Mouse (Mus musculus) cerebellum, postnatal 10 days (tissue): Measurements from ENCODE around the gene Ctc1.

Experiments
- DNase-seq, 2 experiments: peaks; one replicate each; pipeline ENCODE4 v3.0.0; 2021; ENCODE audit warnings: mixed read lengths in 2 of 2

Gene Ctc1

DNA sequence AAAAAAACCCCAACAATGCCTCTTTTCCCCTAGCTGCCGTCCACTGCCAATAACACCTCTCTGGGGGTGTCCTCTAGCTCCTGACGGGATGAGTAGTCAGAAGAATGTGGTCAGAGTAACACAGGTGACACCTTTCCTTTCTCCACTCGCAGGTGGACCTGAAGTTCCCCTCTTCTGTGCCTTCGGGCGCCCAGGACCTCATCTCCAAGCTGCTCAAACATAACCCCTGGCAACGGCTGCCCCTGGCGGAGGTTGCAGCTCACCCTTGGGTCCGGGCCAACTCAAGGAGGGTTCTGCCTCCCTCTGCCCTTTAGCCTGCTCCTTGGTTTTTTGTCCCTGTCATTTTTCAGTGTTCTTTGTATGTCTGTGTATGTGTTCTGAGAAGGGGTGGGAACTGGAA is 35.0 kb downstream of the Ctc1 start:
- DNase-seq = peak in 1 of 2 experiments; percentile 42

GRCm38 (mm10) chr11:69051771-69052170 is 36.1 kb downstream of the Ctc1 start:
- DNase-seq = no peak

DNA sequence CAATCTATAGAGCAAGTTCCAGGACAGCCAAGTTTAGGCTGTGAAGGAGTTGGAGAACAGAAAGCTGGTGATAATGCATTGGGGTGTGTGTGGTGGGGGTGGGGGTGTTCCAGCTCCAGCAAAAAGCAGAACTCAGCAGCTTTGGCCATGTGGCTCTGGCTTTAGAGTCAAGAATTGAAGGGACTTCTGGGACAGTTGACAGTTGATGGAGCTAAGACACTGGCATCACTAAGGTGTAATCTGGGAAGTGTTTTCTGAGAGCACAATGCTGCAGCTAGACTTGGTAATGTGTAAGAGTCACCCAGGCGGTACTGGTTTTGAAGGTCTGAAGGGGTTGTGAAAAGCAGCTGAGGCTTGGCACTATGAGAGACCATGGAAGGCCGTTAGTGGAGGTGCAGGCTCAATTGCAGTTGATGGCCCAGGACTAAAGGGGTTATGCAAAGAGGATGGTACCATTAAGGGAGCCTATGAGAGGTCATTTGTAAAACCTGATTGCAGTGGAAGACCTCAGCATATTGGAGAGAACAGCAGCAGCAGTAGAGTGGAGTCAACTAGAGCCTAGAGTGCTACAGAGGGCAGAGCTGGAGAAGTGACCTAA is 37.2 kb downstream of the Ctc1 start:
- DNase-seq = no peak

- DNase-seq = no peak
Observed at GRCm38 (mm10) chr11:69053848-69054247, 38.1 kb downstream of the Ctc1 start.

- no peak for DNase-seq
Observed at GRCm38 (mm10) chr11:69058265-69058664, 42.6 kb downstream of the Ctc1 start.

DNA sequence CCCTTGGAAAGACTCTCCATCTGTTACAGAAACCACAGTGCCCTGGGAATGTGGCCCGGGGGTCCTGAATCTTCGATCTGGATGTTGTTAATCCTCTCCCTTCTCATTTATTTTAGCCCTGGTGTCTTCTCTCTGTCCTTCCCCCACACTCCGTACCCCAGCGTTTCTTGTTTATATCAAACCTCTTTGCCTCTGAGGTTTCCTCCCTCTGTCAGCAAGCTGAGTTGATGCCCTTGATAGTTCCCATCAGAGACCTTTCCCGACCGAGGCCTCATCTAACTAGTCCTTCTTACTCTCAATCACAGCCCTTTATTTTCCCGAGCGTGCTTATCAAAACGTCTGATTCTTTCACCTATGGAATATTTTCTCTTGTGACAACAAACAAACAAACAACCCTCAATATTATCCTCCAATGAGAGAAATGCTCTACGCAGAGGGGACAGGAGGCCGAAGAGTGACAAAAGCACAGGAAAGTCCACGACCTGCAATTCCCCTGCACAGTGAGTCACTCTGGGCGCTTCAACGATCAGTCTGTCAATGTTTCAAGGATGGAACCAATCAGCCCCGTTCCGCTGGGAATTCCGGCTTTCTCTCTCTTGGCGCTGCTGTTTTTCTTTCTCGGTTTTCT is 43.1 kb downstream of the Ctc1 start:
- DNase-seq = peak in 1 of 2 experiments; percentile 19

- DNase-seq = peak; percentile 96 to 97
Observed at GRCm38 (mm10) chr11:69059357-69059974, 43.8 kb downstream of the Ctc1 start, which contains the start of gene Borcs6. Gene Borcs6 (plus strand): TSS chr11:69059717.

GRCm38 (mm10) chr11:69059975-69060411 is 44.3 kb downstream of the Ctc1 start:
- DNase-seq = peak; percentile 69 to 78

DNA sequence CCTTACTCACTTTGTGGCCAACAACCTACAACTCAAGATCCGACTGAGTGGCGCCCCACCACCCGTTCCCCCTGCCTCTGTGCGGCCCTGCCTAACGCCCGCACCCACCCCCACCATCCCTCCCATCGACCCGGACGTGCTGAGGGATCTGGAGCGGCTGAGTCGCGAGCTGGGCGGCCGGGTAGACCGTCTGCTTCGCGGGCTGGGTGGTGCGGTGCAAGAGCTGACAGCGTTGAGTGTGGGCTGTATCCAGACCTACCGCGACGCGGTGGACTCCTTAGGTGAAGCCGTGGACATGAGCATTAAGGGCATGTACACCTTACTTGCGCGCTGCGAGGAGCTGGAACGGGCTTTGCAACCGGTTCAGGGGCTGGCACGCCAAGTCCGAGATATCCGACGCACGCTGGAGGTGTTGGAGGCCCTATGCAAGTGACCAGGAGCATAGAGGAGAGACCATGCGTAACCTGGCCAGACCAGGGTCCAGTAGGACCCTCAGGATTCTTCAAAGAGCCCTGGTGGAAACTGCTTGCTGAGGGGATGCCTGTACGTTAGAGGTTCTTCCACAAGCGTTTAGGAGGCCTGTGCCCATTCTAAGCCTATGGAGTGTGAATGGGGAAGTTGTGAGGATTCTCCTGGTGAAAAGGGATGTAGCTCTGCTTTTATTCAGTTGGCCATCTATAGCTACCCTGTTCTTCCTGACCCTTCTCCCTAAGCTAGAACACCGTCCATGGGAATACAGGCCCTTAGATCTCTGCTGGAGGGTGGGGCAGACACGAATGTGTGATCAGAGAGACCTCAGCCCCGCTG is 44.9 kb downstream of the Ctc1 start:
- DNase-seq = peak; percentile 37 to 58

DNA sequence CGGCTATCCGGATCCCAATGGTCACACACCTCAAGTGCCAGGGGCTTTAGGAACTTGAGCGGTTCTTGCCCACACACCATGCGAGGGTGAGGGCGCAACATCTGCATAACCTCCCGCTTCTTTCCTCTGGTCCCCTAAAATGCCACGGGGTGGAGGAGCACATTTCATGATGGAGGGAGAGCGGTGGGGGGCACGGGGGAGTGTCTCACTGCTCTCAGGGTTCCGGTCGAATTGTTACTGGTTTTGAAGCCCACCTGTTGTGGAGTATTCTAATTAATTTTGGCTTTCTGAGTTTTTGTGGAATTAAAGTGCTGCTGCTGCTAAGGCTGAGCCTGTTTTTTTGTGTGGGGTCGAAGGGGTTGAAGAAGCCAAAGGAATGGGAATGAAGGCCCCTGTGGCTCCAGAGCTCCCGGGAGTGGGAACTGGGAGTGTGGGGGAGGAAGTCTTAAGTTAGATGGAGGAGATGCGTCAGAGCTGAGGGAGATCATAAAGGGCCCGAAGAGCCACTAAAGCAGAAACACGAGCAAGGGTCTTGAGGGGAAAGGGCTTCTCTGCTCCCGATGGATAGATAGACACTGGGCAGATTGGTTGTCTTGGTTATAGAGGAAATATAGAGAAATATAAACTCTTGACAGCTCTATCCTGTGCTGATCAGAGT is 45.7 kb downstream of the Ctc1 start:
- peak; percentile 36 to 45 for DNase-seq

GRCm38 (mm10) chr11:69062194-69062760 is 46.6 kb downstream of the Ctc1 start:
- DNase-seq = peak; percentile 86

DNA sequence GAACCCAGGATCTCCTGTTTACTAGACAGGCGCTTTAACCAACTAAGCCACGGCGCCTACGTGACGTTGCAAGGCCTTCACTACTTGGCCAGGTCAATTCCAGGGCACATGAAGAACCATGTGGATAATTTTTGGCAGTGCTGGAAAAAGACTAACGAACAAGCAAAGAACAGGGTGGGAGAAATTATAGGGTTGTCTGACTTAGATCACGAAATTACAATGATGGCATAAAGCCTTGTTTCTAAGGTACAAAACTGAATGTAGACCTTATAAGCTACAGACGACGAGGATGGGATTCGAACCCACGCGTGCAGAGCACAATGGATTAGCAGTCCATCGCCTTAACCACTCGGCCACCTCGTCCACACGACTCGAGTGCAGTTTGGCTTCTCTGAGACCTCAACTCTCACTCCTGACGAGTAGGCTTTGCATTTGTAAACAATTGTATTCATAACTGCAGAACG is 47.1 kb downstream of the Ctc1 start:
- peak; percentile 96 to 97 for DNase-seq

- DNase-seq = peak; percentile 95 to 98
Observed at GRCm38 (mm10) chr11:69063413-69064201, 47.9 kb downstream of the Ctc1 start.

DNA sequence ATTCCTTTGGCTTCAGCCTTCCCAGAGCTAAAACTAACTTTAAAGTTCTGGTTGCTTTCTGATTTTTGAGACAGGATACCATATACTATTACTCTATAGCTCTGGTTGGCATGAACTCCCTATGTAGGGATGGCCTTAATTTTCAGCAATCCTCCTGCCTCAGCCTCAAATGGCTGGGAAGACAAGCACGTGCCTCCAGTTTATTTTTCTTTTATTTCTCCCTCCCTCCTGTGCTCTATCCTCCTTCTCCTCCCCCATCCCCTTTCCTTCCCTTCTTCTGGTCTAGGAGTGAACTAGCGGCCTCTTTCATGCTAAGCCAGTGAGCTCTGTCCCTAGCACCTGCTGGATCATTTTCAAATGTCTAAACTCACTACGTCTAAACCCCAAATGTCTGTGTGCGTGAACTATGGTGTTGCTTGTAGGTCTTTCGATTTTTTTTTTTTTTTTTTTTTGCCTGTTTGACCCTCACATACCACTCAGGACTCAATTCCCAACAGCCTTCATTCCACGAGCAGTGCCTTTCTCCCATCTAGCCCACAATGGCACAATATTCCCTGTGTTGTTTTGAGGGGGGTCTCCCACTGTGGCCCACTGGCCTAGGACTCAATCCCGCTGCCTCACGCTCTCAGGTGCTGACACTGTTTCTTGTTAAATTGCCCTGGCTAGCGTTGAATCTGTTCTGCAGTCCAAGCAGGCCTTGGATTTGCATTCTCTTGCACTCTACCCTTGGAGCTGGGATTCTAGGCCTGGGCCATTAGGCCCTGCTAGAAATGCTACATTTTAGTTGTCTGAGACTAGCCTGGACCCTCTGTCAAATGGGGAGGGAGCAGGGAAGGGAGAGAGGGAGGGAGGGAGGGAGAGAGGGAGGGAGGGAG is 48.8 kb downstream of the Ctc1 start:
- DNase-seq = no peak

DNA sequence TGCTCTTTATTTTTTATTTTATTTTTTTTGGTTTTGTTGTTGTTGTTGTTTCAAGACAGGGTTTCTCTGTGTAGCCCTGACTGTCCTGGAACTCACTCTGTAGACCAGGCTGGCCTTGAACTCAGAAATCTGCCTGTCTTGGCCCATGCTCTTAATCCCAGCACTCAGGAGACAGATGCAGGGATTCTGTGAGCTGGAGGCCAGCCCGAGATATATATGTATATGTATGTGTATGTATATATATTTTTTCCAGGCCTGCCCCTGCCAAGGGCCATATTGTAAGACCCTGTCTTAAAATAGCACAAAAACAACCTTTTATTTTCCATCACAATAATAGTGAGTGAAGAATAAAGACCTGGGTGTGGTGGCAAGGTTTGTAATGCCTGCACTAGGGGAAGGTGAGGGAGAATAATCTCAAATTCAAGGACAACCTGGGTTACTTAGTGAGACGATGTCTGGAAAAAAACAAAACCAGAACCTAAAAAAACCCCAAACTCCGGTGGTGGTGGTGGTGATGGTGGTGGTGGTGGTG is 49.7 kb downstream of the Ctc1 start:
- DNase-seq = no peak

GRCm38 (mm10) chr11:69066163-69066861 is 50.6 kb downstream of the Ctc1 start:
- peak; percentile 66 to 72 for DNase-seq

GRCm38 (mm10) chr11:69066956-69067355 is 51.2 kb downstream of the Ctc1 start:
- peak; percentile 94 for DNase-seq

- no peak for DNase-seq
Observed at GRCm38 (mm10) chr11:69067601-69068000, 51.9 kb downstream of the Ctc1 start.

DNA sequence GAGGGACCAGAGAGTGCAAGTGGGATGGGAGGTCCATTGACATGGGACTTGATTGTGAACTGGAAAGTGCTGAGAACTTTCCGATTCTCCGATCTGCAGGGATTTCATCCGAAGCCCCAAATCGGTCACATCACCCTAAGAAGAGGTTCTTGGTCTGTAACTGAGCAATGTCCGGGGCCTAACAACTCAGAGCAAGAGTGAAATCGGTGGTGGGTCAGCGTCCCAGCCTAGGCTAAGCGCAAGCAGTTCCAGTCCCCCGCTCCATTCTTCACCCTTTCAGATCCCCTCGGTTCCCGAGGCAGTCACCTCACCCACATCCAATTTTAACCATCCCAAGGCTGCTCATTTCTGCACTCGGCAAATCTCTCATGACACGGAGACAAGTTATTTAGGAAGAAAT is 54.4 kb downstream of the Ctc1 start:
- peak in 1 of 2 experiments; percentile 40 for DNase-seq
